Mouse (Mus musculus) myocyte (in vitro differentiated cells): ENCODE data around the gene Rnf43. TPM values are rescaled to one million over a fixed set of nuclear protein-coding genes. Genes with fewer than 3 reads are reported as not detected.

Experiments used
- H3K27me3 ChIP-seq: one replicate; pipeline ENCODE4 v1.6.1; 2011; ENCODE audit not compliant: control insufficient read depth, insufficient read depth, insufficient read length
- H3K36me3 ChIP-seq: one replicate; pipeline ENCODE4 v1.6.1; 2011; ENCODE audit not compliant: control insufficient read depth, insufficient read depth
- H3K4me2 ChIP-seq: one replicate; pipeline ENCODE4 v1.6.1; 2011; ENCODE audit warnings: low read depth, control low read depth
- H3K4me3 ChIP-seq: one replicate; pipeline ENCODE4 v1.5.1; 2011; ENCODE audit warnings: mild to moderate bottlenecking, control low read depth, moderate library complexity
- H3K79me2 ChIP-seq: one replicate; pipeline ENCODE4 v1.6.1; 2011; ENCODE audit not compliant: control insufficient read depth, insufficient read depth
- H3ac ChIP-seq: one replicate; pipeline ENCODE4 v1.6.1; 2011; ENCODE audit not compliant: control insufficient read depth, insufficient read length
- CEBPB ChIP-seq: IDR thresholded peaks from 2 replicates; pipeline ENCODE4 v1.6.1; 2011; ENCODE audit warnings: mild to moderate bottlenecking, moderate library complexity; ENCODE audit not compliant: poor library complexity, insufficient read depth, severe bottlenecking
- E2F4 ChIP-seq: IDR thresholded peaks from one replicate; pipeline ENCODE4 v1.6.1; 2011; ENCODE audit warnings: mild to moderate bottlenecking, control low read depth, moderate library complexity; ENCODE audit not compliant: insufficient read depth
- MAX ChIP-seq: IDR thresholded peaks from one replicate; pipeline ENCODE4 v1.6.1; 2011; ENCODE audit warnings: low read depth, mild to moderate bottlenecking, control low read depth
- MYOD1 ChIP-seq, 3 experiments: IDR thresholded peaks; one replicate each; pipeline ENCODE4 v1.6.1; 2011; ENCODE audit warnings: control low read depth in 2 of 3, low read depth in 2 of 3, mild to moderate bottlenecking in 2 of 3, moderate library complexity in 1 of 3; ENCODE audit not compliant: insufficient read length in 2 of 3, control insufficient read depth in 1 of 3
- MYOG ChIP-seq, 3 experiments: IDR thresholded peaks; one replicate each; pipeline ENCODE4 v1.6.1; 2011; ENCODE audit warnings: control low read depth in 2 of 3, low read depth in 2 of 3, mild to moderate bottlenecking in 2 of 3; ENCODE audit not compliant: insufficient read length in 2 of 3, control insufficient read depth in 1 of 3, insufficient read depth in 1 of 3
- POLR2A ChIP-seq: IDR thresholded peaks from one replicate; pipeline ENCODE4 v1.6.1; 2011; ENCODE audit warnings: low read depth, mild to moderate bottlenecking, control low read depth, moderate library complexity; ENCODE audit not compliant: insufficient read length
- POLR2AphosphoS2 ChIP-seq: IDR thresholded peaks from one replicate; pipeline ENCODE4 v1.6.1; 2011; ENCODE audit warnings: low read depth, control low read depth; ENCODE audit not compliant: insufficient read length
- REST ChIP-seq: IDR thresholded peaks from one replicate; pipeline ENCODE4 v1.6.1; 2011; ENCODE audit warnings: mild to moderate bottlenecking, control low read depth, moderate library complexity; ENCODE audit not compliant: insufficient read depth, insufficient read length
- SRF ChIP-seq: IDR thresholded peaks from one replicate; pipeline ENCODE4 v1.6.1; 2011; ENCODE audit warnings: low read depth; ENCODE audit not compliant: control insufficient read depth, insufficient read length
- TCF12 ChIP-seq: IDR thresholded peaks from one replicate; pipeline ENCODE4 v1.6.1; 2011; ENCODE audit warnings: mild to moderate bottlenecking, control low read depth; ENCODE audit not compliant: poor library complexity, insufficient read depth, severe bottlenecking
- TCF3 ChIP-seq: IDR thresholded peaks from one replicate; pipeline ENCODE4 v1.6.1; 2011; ENCODE audit warnings: low read depth, control low read depth; ENCODE audit not compliant: insufficient read length
- USF1 ChIP-seq: IDR thresholded peaks from one replicate; pipeline ENCODE4 v1.6.1; 2011; ENCODE audit warnings: low read depth, mild to moderate bottlenecking, control low read depth, moderate library complexity
- polyA plus RNA-seq: library from polyadenylated mRNA; unstranded; fragments of >200 nt; fragmentation: generic; extraction: Trizol; gene quantifications from one replicate; pipeline ENCODE4 v1.2.1, GENCODE M21; 2012; ENCODE audit warnings: missing spikeins

The Rnf43 gene
- polyA plus RNA-seq, 1 experiment, result not detected

DNA sequence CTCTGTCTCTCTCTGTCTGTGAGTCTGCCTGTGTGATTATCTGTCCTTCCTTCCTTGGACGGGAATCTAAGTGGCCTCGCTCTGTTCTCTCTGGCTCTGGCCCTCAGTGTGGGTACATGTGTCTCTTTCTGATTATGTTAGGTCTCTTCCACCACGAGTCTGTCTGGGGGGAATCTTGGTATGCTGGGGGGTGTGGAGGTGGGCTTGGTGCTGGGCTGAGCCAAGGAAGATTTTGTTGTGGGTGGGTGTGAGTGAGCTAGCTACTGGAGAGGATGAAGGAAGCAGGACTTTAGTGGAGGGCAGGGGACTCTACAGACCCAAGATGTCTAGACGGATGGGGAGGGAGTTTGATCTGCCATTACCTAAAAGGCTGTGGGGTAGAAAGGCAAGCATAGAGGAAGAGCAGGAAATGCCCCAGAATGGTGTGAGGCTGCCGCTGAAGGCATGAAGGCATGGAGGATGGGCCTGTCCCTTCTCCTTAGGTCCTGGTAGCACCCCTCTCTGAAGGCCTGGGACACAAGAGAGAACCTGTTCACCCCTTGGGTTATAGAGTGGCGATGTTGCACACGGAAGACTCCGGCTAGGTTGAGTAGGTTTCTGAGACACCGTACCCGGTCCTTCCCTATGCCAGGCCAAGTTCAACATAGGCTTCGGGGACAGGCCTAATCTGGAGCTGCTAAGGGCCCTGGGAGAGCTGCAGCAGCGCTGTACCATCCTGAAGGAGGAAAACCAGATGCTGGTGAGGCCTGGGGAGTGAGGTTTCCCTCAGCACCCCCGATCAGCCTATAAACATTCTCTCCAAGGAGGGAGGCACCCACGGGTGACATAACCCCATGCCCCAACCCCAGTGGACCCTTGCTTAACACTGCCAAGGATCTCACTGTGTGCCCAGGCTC, 99.5 kb downstream of the Rnf43 start:
- Histone ChIP-seq H3K79me2 (no peaks in the 10 kb centered on the region), H3K36me3 (no peaks in the 10 kb centered on the region), H3ac (no peak overlapping the region), H3K27me3 (peaks cover 63% of the 10 kb centered on the region), H3K4me3 (no peak overlapping the region), H3K4me2 (no peak overlapping the region)
- TF ChIP-seq TCF12, result no peak
- TF ChIP-seq CEBPB, result no peak
- no peak for TF ChIP-seq USF1
- no peak for TF ChIP-seq MAX
- no peak for TF ChIP-seq POLR2A
- TF ChIP-seq POLR2AphosphoS2, result no peak
- no peak for TF ChIP-seq MYOG (IDR thresholded peaks at IDR 0.05; ENCODE audit: control insufficient read depth in 1 of 3, insufficient read depth in 1 of 3, insufficient read length in 2 of 3, low read depth in 2 of 3)
- no peak for TF ChIP-seq TCF3

DNA sequence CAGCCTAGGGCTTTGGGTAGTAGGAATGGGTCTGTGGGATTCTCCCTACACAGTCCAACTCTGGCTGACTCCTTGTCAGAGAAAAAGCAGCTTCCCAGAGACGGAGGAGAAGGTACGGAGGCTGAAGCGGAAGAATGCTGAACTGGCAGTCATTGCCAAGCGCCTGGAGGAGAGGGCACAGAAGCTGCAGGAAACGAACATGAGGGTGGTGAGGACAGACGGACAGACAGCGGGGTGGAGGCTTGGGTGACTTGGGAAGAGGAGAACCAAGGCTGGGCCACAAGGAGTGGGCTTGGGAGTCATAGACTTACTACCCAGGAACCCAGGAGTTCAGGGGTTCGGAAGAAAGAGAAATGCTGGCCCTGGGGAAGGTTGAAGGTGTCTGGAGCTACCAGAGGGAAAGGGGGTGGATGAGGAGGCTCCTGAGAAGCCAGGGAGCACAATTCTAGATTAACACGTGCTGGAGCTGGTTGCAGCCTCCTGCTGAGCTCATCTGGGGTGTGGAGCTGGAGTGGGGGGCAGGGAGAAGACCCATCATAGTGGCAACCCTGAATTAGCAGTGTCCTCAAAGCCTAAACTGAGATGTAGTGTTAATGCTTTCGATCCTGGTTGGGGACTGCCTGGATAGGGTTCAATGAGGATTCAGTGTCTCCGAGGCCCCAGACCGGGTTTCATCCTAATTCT, 100.3 kb downstream of the Rnf43 start:
- H3K27me3 ChIP-seq, result peaks cover 65% of the 10 kb centered on the region
- no peak overlapping the region for H3K4me3 ChIP-seq
- no peaks in the 10 kb centered on the region for H3K36me3 ChIP-seq
- TF ChIP-seq CEBPB (no peak), MYOD1 (IDR thresholded peaks at IDR 0.05; ENCODE audit: control insufficient read depth in 1 of 3, insufficient read length in 2 of 3, low read depth in 2 of 3) (no peak), SRF (no peak), REST (no peak), POLR2AphosphoS2 (no peak), USF1 (no peak), MYOG (IDR thresholded peaks at IDR 0.05; ENCODE audit: control insufficient read depth in 1 of 3, insufficient read depth in 1 of 3, insufficient read length in 2 of 3, low read depth in 2 of 3) (no peak), TCF12 (no peak)
- no peak overlapping the region for H3ac ChIP-seq
- no peak overlapping the region for H3K4me2 ChIP-seq
- H3K79me2 ChIP-seq, result no peaks in the 10 kb centered on the region

- no peaks in the 10 kb centered on the region for H3K79me2 ChIP-seq
- H3K36me3 ChIP-seq, result no peaks in the 10 kb centered on the region
- no peak overlapping the region for H3ac ChIP-seq
- no peak for TF ChIP-seq POLR2A
- no peak for TF ChIP-seq E2F4
- TF ChIP-seq SRF, result no peak
- TF ChIP-seq POLR2AphosphoS2, result no peak
- TF ChIP-seq TCF12, result no peak
- no peak for TF ChIP-seq MAX
- no peak for TF ChIP-seq CEBPB
- TF ChIP-seq MYOG (IDR thresholded peaks at IDR 0.05; ENCODE audit: control insufficient read depth in 1 of 3, insufficient read depth in 1 of 3, insufficient read length in 2 of 3, low read depth in 2 of 3), result no peak
- H3K27me3 ChIP-seq, result peaks cover 72% of the 10 kb centered on the region
- no peak overlapping the region for H3K4me2 ChIP-seq
- no peak overlapping the region for H3K4me3 ChIP-seq
Observed at GRCm38 (mm10) chr11:87763511-87763987, 101.0 kb downstream of the Rnf43 start.

DNA sequence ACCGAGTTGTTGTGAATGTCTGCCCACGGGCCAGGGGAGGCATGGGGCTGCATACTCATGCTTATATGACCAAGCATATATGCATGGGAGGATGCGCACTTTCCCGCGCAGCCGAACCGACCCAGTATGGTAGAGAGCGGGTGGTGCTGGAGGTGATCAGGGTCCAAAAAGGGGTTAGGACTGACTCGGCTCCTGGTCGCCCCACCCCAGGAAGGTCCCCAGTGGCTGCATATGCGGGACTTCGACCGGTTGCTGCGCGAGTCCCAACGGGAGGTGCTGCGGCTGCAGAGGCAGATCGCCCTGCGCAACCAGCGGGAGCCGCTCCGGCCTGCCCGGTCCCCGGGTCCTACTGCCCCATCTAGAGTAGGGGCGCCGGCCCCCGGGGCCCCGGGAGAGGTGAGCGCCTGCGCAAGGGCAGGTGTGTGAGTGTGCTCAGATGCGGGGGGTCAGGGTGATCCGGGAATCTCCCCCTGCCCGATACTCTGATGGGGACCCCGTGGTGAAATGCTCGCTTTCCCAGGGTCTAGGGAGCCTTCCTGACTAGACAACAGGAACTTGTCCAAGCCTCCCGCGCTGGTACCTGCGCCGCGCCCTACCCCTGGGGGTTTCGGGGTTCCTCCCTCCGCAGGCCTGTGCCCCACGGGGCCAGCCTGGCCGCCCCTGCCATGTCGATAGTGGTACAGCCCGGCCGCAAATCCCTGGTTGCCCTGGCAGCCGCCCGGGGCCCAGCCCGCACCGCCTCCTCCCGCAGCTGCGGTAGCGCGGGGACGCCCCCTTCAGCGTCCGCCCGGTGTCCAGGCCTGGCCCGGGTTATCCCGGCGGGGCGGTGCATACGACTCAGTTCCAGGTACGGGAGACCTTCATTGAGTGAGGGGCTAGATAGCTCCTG, 101.7 kb downstream of the Rnf43 start:
- TF ChIP-seq MAX (no peak), TCF3 (no peak)
- H3K36me3 ChIP-seq, result no peaks in the 10 kb centered on the region
- peaks cover 77% of the 10 kb centered on the region for H3K27me3 ChIP-seq
- H3K4me3 ChIP-seq, result no peak overlapping the region
- H3K4me2 ChIP-seq, result no peak overlapping the region
- H3K79me2 ChIP-seq, result no peaks in the 10 kb centered on the region
- no peak overlapping the region for H3ac ChIP-seq
